ENCODE assay signal across 9 mouse cellular contexts in the genomic region with DNA sequence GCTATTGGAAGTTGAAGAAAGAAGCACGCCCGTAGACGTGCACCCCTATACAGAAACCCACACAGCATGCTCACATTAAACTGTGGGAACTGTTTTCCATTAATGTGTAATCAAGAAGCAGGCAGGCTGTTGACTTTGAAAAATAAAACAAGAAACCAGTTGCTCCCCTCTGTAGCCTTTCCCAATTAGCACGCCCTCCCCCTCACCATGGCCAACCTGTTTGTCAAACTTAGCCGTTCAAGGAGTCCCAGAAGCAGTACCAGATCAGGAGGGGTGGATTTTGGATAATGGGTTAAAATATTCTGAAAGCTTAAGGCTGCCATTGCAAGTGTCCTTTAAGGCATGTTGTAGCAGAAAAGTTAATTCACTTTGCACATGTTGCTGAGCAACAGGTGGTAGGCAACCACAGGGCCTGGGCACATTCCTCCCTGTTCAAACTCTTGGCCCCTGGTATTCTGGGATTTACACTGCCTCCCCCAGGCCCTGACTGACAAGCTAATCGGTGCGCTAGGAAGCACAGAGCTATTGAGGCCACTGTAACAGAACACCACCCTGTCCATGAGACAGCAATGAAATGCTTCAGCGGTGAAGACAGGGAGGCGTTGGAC.
DNase-seq lines count a peak whose midpoint lies in the region; ATAC-seq lines count a peak whose summit lies in the region.
"Had no signal": no experiment of that assay in that cellular context is flagged by ENCODE, and none has a peak within 500 bp of the region (broad histone marks: within the 10 kb centered on the region; RNA-seq: fewer than 3 reads in every experiment).

No protein-coding gene starts in this region.

- no peak overlapping the region for H3K4me2 ChIP-seq in forebrain, embryonic 14.5 days (ENCODE audit: low read length)
- no peak overlapping the region for H3K4me2 ChIP-seq in kidney, embryonic 14.5 days (replicated peaks; ENCODE audit: low read depth, low read length)

- H3K4me3 ChIP-seq in forebrain, embryonic 14.5 days (ENCODE audit: low read depth, low read length) = no peak overlapping the region
- no peak overlapping the region for H3K4me3 ChIP-seq in kidney, embryonic 14.5 days (ENCODE audit: low read length)
- H3K4me3 ChIP-seq: erythroblast, embryonic 14.5 days had no signal

- H3K27ac ChIP-seq in forebrain, embryonic 14.5 days (ENCODE audit: low read depth, low read length) = no peak overlapping the region
- peak overlapping the region; percentile 56; the same call in 1 of the 2 replicates for H3K27ac ChIP-seq in kidney, embryonic 14.5 days (ENCODE audit: low read depth, low read length)
- H3K27ac ChIP-seq: liver, embryonic 14.5 days had no signal

- ATAC-seq in forebrain, embryonic 14.5 days = no peak; the same call in 1 of the 2 replicates
- peak; percentile 96 for ATAC-seq in kidney, embryonic 14.5 days (ENCODE audit: low FRiP score, low TSS enrichment)

- no peak overlapping the region for H3K9ac ChIP-seq in forebrain, embryonic 14.5 days (ENCODE audit: low read length)
- no peak overlapping the region for H3K9ac ChIP-seq in kidney, embryonic 14.5 days (ENCODE audit: low read depth, low read length)
- H3K9ac ChIP-seq: liver, embryonic 14.5 days had no signal

- WGBS in forebrain, embryonic 14.5 days = 31% methylated on average over 9 of the region's 9 CpGs
- WGBS in kidney, embryonic 14.5 days = 24% methylated on average over 9 of the region's 9 CpGs

- H3K36me3 ChIP-seq in forebrain, embryonic 14.5 days (ENCODE audit: control insufficient read depth, insufficient read depth, low read length) = no peaks in the 10 kb centered on the region
- H3K36me3 ChIP-seq in kidney, embryonic 14.5 days (ENCODE audit: control insufficient read depth, insufficient read depth, low read length) = no peaks in the 10 kb centered on the region

- H3K4me1 ChIP-seq in forebrain, embryonic 14.5 days (ENCODE audit: control insufficient read depth, insufficient read depth, low read length) = no peaks in the 10 kb centered on the region; the same call in 1 of the 2 replicates
- H3K4me1 ChIP-seq in kidney, embryonic 14.5 days (ENCODE audit: control insufficient read depth, insufficient read depth, low read length) = peaks cover 13% of the 10 kb centered on the region

- peak; percentile 12 for DNase-seq in ovary, postnatal 36 days (ENCODE audit: low spot score)
- no peak for DNase-seq in ovary, postnatal 10 days (ENCODE audit: low spot score)
- DNase-seq in forebrain, embryonic 14.5 days (ENCODE audit: low spot score) = peak; percentile 20
- DNase-seq in retina, postnatal 1 day = peak; percentile 37
- DNase-seq in cerebellum, adult 18-20 months = no peak
- no peak for DNase-seq in testis, postnatal 10 days (ENCODE audit: low spot score)

- no peaks in the 10 kb centered on the region for H3K27me3 ChIP-seq in forebrain, embryonic 14.5 days (replicated peaks; ENCODE audit: control insufficient read depth, insufficient read depth, low read length)
- H3K27me3 ChIP-seq in kidney, embryonic 14.5 days (ENCODE audit: control insufficient read depth, insufficient read depth, low read length) = no peaks in the 10 kb centered on the region

- no peaks in the 10 kb centered on the region for H3K9me3 ChIP-seq in forebrain, embryonic 14.5 days (replicated peaks; ENCODE audit: control insufficient read depth, low read length)
- no peaks in the 10 kb centered on the region for H3K9me3 ChIP-seq in kidney, embryonic 14.5 days (ENCODE audit: control insufficient read depth, low read length)

Comparison
In these comparisons a context has a peak if more than half of its experiments do, and no peak if none do; other contexts are left out.
1. DNase-seq: peak in ovary, postnatal 36 days (single experiment), forebrain, embryonic 14.5 days (single experiment) and retina, postnatal 1 day (single experiment); none in ovary, postnatal 10 days (single experiment), cerebellum, adult 18-20 months (0 of 2) and testis, postnatal 10 days (single experiment).